Mouse (Mus musculus) forebrain, embryonic 15.5 days (tissue): ENCODE results near the gene Cmip. TPM values are rescaled to one million over a fixed set of nuclear protein-coding genes. Genes with fewer than 3 reads are reported as not detected.
"Not testable (repeated sequence)": the region's sequence is repeated elsewhere in the genome, so short reads cannot be mapped to it uniquely, and the experiment has no call there.

Source experiments
- ATAC-seq: fragments of 200-750 bp; cut with Nextera tagmentation; replicated peaks from 2 replicates; pipeline ENCODE4 v1.8.0; 2017; ENCODE audit warnings: mild to moderate bottlenecking, moderate TSS enrichment, moderate library complexity
- H3K27ac ChIP-seq: fragments of 300-500 bp; sonication (generic); replicated peaks from 2 replicates; pipeline ENCODE4 v1.5.1; 2015; ENCODE audit warnings: mild to moderate bottlenecking, inconsistent platforms
- H3K27me3 ChIP-seq: fragments of 300-500 bp; sonication (generic); 2 replicates; pipeline ENCODE4 v1.6.1; 2015; ENCODE audit warnings: inconsistent platforms
- H3K36me3 ChIP-seq: fragments of 300-500 bp; sonication (generic); 2 replicates; pipeline ENCODE4 v1.6.1; 2015; ENCODE audit warnings: mild to moderate bottlenecking, inconsistent platforms
- H3K4me1 ChIP-seq: fragments of 300-500 bp; sonication (generic); 2 replicates; pipeline ENCODE4 v1.6.1; 2015; ENCODE audit warnings: inconsistent platforms
- H3K4me2 ChIP-seq: fragments of 300-500 bp; sonication (generic); replicated peaks from 2 replicates; pipeline ENCODE4 v1.6.1; 2015; ENCODE audit warnings: mild to moderate bottlenecking, inconsistent platforms
- H3K4me3 ChIP-seq: fragments of 300-500 bp; sonication (generic); 2 replicates; pipeline ENCODE4 v1.5.1; 2015; ENCODE audit warnings: mild to moderate bottlenecking, inconsistent platforms
- H3K9ac ChIP-seq: fragments of 300-500 bp; sonication (generic); replicated peaks from 2 replicates; pipeline ENCODE4 v1.6.1; 2015; ENCODE audit warnings: mild to moderate bottlenecking, inconsistent platforms
- H3K9me3 ChIP-seq: fragments of 300-500 bp; sonication (generic); 2 replicates; pipeline ENCODE4 v1.6.1; 2016; ENCODE audit warnings: inconsistent platforms
- WGBS: fragments of 180-500 bp; shearing (Covaris S2); methylation state at CpG from one replicate; pipeline ENCODE4 v1.1.7; 2015; ENCODE audit warnings: mixed read lengths; 5-methylcytosine and 5-hydroxymethylcytosine counted together
- polyA plus RNA-seq: library from polyadenylated mRNA; unstranded; fragments of >200 nt; fragmentation: Nextera tagmentation; extraction: Ambion mirVana; gene quantifications from 2 replicates; pipeline ENCODE4 v1.2.1, GENCODE M21; 2015

The Cmip gene
- polyA plus RNA-seq, 1 experiment from 2014 or later = 83.8 TPM

GRCm38 (mm10) chr8:117427816-117428215 is 171.0 kb downstream of the Cmip start:
- not testable (repeated sequence) for H3K4me2 ChIP-seq, H3K9me3 ChIP-seq, H3K4me3 ChIP-seq, ATAC-seq, H3K9ac ChIP-seq, H3K4me1 ChIP-seq, H3K27ac ChIP-seq, H3K27me3 ChIP-seq
- peaks cover 37% of the 10 kb centered on the region for H3K36me3 ChIP-seq
- 92% methylated on average over 8 of the region's 8 CpGs for WGBS

GRCm38 (mm10) chr8:117428524-117429162 is 171.8 kb downstream of the Cmip start:
- WGBS = 68% methylated on average over 21 of the region's 21 CpGs

DNA sequence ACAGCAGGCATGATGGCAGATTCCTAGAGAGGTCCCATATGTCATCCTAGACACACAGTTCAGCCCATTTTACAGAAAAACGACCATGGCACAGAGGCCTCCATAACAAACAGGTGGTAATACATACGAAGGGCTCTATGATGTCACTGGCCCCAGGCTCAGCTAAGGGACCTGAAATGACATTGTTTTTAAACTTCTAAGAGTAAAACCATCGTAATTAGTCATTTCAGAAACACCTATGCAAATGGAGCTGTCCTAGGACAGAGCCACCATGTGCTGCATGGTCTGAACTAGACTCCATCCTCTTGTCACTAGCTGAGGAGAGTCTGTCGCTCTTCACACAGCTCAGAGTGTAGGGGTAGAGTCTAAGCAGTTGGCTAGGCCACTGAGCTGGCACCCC is 173.8 kb downstream of the Cmip start:
- no peak overlapping the region for H3K4me3 ChIP-seq
- H3K27ac ChIP-seq = no peak overlapping the region
- 90% methylated on average over 4 of the region's 4 CpGs for WGBS
- H3K36me3 ChIP-seq = peaks cover 38% of the 10 kb centered on the region
- H3K4me2 ChIP-seq = no peak overlapping the region
- no peak overlapping the region for H3K9ac ChIP-seq
- H3K9me3 ChIP-seq = no peaks in the 10 kb centered on the region
- ATAC-seq = no peak
- H3K4me1 ChIP-seq = no peaks in the 10 kb centered on the region
- H3K27me3 ChIP-seq = no peaks in the 10 kb centered on the region

More at GRCm38 (mm10) chr8:117428524-117429162, 171.8 kb downstream of the Cmip start:
- H3K4me2 ChIP-seq = no peak overlapping the region
- no peak for ATAC-seq
- H3K36me3 ChIP-seq = peaks cover 37% of the 10 kb centered on the region
- H3K4me1 ChIP-seq = peaks cover under 1% of the 10 kb centered on the region; the same call in 1 of the 2 replicates
- H3K9me3 ChIP-seq = no peaks in the 10 kb centered on the region
- no peak overlapping the region for H3K4me3 ChIP-seq
- 0 out of 2 replicates have a peak overlapping the region, but pooled peaks have one; percentile 20 for H3K27ac ChIP-seq
- no peak overlapping the region for H3K9ac ChIP-seq
- no peaks in the 10 kb centered on the region for H3K27me3 ChIP-seq

GRCm38 (mm10) chr8:117431554-117431953 is 174.7 kb downstream of the Cmip start:
- ATAC-seq = no peak
- no peaks in the 10 kb centered on the region for H3K4me1 ChIP-seq
- H3K9ac ChIP-seq = no peak overlapping the region
- no peaks in the 10 kb centered on the region for H3K27me3 ChIP-seq
- H3K9me3 ChIP-seq = no peaks in the 10 kb centered on the region
- 96% methylated on average over 3 of the region's 3 CpGs for WGBS
- no peak overlapping the region for H3K4me3 ChIP-seq
- peaks cover 45% of the 10 kb centered on the region for H3K36me3 ChIP-seq
- H3K27ac ChIP-seq = no peak overlapping the region
- no peak overlapping the region for H3K4me2 ChIP-seq

DNA sequence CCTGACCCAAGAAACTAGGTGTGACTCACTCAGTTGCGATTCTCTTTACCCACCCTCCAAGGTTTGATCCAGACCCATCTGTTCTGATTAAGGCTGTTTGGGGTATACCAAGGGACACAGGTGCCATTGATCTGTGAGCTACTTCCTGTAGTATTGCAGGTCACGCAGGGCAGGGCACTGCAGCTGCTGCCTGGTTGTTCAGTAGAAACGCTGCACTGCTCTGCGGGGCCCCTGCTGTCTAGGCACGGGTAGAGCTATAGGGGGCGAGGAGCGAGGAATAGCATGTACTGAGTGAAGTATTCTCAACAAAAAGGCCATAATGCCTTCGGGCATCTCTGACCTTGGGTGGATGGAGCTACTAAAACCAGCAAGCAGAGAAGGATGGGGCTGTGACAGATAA is 175.2 kb downstream of the Cmip start:
- WGBS = 83% methylated on average over 8 of the region's 8 CpGs
- H3K27ac ChIP-seq = no peak overlapping the region
- peaks cover 46% of the 10 kb centered on the region for H3K36me3 ChIP-seq
- H3K4me2 ChIP-seq = no peak overlapping the region
- no peaks in the 10 kb centered on the region for H3K9me3 ChIP-seq
- H3K9ac ChIP-seq = no peak overlapping the region
- no peak overlapping the region for H3K4me3 ChIP-seq
- no peaks in the 10 kb centered on the region for H3K4me1 ChIP-seq
- no peaks in the 10 kb centered on the region for H3K27me3 ChIP-seq
- ATAC-seq = no peak

GRCm38 (mm10) chr8:117433968-117434367 is 177.1 kb downstream of the Cmip start:
- H3K4me1 ChIP-seq = no peaks in the 10 kb centered on the region
- no peaks in the 10 kb centered on the region for H3K9me3 ChIP-seq
- no peaks in the 10 kb centered on the region for H3K27me3 ChIP-seq
- no peak overlapping the region for H3K4me3 ChIP-seq
- ATAC-seq = no peak
- WGBS = 89% methylated on average over 10 of the region's 10 CpGs
- H3K9ac ChIP-seq = no peak overlapping the region
- H3K4me2 ChIP-seq = no peak overlapping the region
- H3K36me3 ChIP-seq = peaks cover 47% of the 10 kb centered on the region
- H3K27ac ChIP-seq = no peak overlapping the region

DNA sequence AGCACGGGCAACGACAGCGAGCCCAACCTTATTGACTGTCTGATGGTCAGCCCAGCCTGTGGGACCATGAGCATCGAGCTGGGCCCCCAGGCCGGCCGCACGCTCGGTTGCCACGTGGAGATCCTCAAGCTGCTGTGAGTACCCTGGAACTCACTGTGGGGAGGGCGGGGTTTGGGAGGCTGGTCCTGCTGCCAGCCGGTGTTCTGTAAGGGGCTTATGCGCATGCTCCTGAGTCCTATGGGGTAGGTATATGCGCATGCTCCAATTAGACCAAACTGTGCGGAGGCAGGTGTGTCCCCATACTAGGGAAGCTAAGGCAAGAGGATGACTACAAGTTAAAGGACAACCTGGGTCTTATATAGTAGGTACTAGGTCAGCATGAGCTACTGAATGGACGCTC is 179.9 kb downstream of the Cmip start:
- ATAC-seq = no peak
- Histone ChIP-seq H3K27ac (no peak overlapping the region), H3K27me3 (no peaks in the 10 kb centered on the region), H3K4me1 (no peaks in the 10 kb centered on the region), H3K9me3 (no peaks in the 10 kb centered on the region), H3K36me3 (peaks cover 40% of the 10 kb centered on the region), H3K9ac (no peak overlapping the region), H3K4me3 (no peak overlapping the region), H3K4me2 (no peak overlapping the region)
- 98% methylated on average over 15 of the region's 15 CpGs for WGBS

DNA sequence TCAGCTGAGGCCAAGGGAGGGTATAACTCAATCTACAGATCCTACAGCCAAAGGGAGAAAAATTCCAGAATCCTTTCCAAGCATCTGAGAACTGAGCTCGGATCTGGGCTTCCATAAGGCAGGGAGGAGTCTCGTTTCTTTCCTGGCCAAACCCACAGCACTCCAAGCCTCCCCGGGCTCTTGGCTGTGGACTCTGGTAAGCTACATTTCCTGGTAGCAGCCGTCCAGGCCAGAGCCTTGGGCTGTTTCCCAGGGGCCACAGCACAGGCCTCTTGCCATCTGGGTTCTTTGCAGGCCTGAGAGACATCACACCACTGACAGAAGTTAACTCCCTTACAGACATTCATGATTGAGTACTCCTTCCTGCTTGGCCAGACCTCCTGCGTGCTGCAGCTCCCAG is 180.8 kb downstream of the Cmip start:
- 87% methylated on average over 5 of the region's 5 CpGs for WGBS
- H3K4me2 ChIP-seq = no peak overlapping the region
- peaks cover 40% of the 10 kb centered on the region for H3K36me3 ChIP-seq
- H3K4me1 ChIP-seq = no peaks in the 10 kb centered on the region
- no peak overlapping the region for H3K4me3 ChIP-seq
- H3K27me3 ChIP-seq = no peaks in the 10 kb centered on the region
- no peak overlapping the region for H3K9ac ChIP-seq
- no peak overlapping the region for H3K27ac ChIP-seq
- no peak for ATAC-seq
- H3K9me3 ChIP-seq = no peaks in the 10 kb centered on the region

DNA sequence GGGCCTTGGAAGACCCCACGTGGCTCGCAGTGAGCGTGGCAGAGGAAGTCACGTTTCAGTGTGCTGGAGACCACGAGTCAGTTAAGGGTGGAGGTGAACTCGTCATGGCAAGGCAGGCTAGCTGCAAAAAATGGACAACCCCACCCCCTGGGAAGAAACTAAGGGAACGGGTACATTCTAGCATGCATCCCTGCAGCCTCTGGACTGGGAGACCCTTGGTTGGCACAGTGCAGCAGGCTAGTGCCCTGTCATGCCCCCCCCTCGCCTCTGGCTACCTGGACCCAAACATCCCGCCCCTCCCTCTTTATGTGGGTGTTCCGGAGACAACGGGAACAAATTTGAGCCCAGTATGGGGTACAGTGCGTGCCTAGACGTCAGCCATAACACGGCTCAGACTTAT is 183.5 kb downstream of the Cmip start:
- Histone ChIP-seq H3K36me3 (peaks cover 34% of the 10 kb centered on the region), H3K4me2 (no peak overlapping the region), H3K4me3 (no peak overlapping the region), H3K9me3 (no peaks in the 10 kb centered on the region), H3K9ac (no peak overlapping the region), H3K4me1 (no peaks in the 10 kb centered on the region), H3K27me3 (no peaks in the 10 kb centered on the region), H3K27ac (no peak overlapping the region)
- WGBS = 91% methylated on average over 14 of the region's 14 CpGs
- no peak for ATAC-seq

- Histone ChIP-seq H3K4me3 (no peak overlapping the region), H3K9ac (no peak overlapping the region), H3K27ac (no peak overlapping the region), H3K27me3 (no peaks in the 10 kb centered on the region), H3K9me3 (no peaks in the 10 kb centered on the region), H3K36me3 (peaks cover 33% of the 10 kb centered on the region), H3K4me2 (no peak overlapping the region), H3K4me1 (peaks cover 3% of the 10 kb centered on the region; the same call in 1 of the 2 replicates)
- no peak for ATAC-seq
- WGBS = 95% methylated on average over 6 of the region's 6 CpGs
Observed at GRCm38 (mm10) chr8:117440759-117441158, 183.9 kb downstream of the Cmip start.

- WGBS = 73% methylated on average over 5 of the region's 5 CpGs
- no peak for ATAC-seq
- Histone ChIP-seq H3K36me3 (peaks cover 28% of the 10 kb centered on the region), H3K27ac (peak overlapping the region; percentile 47; the same call in 1 of the 2 replicates), H3K4me2 (no peak overlapping the region), H3K4me3 (no peak overlapping the region), H3K27me3 (no peaks in the 10 kb centered on the region), H3K4me1 (peaks cover 13% of the 10 kb centered on the region; the same call in 1 of the 2 replicates), H3K9ac (no peak overlapping the region), H3K9me3 (no peaks in the 10 kb centered on the region)
Observed at GRCm38 (mm10) chr8:117445507-117445906, 188.6 kb downstream of the Cmip start.

DNA sequence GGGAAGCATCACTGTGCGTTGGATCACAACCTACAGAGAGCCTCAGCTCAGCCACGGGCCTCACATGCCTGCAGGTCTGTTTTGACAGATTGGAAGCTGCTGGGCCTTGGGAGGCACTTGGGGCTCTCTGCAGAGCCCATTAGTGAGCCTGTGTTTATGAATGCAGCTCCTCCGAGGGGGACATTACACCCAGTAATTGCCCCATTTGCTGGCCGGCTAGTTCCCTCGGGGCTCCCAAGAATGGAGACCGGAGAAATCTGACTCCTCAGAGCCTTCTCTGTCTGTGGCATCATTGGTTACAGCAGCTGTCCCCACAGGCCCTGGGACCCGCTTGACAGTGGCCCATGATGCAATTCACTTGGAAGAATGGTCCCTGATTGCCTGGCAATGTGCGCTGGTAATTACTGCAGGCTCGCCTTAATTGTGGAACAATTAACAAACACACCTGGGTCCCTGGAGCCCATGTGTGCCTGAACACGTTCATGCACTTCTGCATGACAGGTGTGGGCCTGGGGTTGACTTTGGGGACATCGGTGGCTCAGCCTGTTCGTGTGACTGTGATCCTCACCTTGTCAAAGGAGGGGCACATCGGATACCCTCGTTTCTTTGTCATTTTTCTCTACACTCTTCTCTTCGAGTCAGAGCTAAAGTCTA is 189.6 kb downstream of the Cmip start:
- H3K27ac ChIP-seq = peak overlapping the region; percentile 47
- 32% methylated on average over 15 of the region's 15 CpGs for WGBS
- no peak overlapping the region for H3K4me2 ChIP-seq
- no peaks in the 10 kb centered on the region for H3K27me3 ChIP-seq
- peak; percentile 33 for ATAC-seq
- H3K4me1 ChIP-seq = peaks cover 21% of the 10 kb centered on the region; the same call in 1 of the 2 replicates
- no peak overlapping the region for H3K9ac ChIP-seq
- H3K4me3 ChIP-seq = no peak overlapping the region
- H3K36me3 ChIP-seq = peaks cover 28% of the 10 kb centered on the region
- no peaks in the 10 kb centered on the region for H3K9me3 ChIP-seq
